Mouse (Mus musculus) spleen, adult 2 months (tissue): ENCODE results near the gene Btf3l4.

Source experiments
- CTCF ChIP-seq: fragments of 200-500 bp; IDR thresholded peaks from 2 replicates; pipeline ENCODE4 v1.5.1; 2011; ENCODE audit warnings: mild to moderate bottlenecking, inconsistent platforms; ENCODE audit not compliant: insufficient read depth, insufficient read length, insufficient replicate concordance; ENCODE audit errors: extremely low read depth
- POLR2A ChIP-seq: fragments of 200-500 bp; IDR thresholded peaks from 2 replicates; pipeline ENCODE4 v1.6.1; 2011; ENCODE audit warnings: low read depth, low read length, inconsistent platforms

GRCm38 (mm10) chr4:108811142-108811541, 22.3 kb downstream of the Btf3l4 start:
- no peak for TF ChIP-seq POLR2A
- TF ChIP-seq CTCF, result no peak
